Mouse (Mus musculus) small intestine, adult 2 months (tissue): ENCODE data around the gene Cdh5. TPM values are rescaled to one million over a fixed set of nuclear protein-coding genes. Genes with fewer than 3 reads are reported as not detected.
"Not testable (repeated sequence)": the region's sequence is repeated elsewhere in the genome, so short reads cannot be mapped to it uniquely, and the experiment has no call there.

Experiments
- H3K27ac ChIP-seq: fragments of 200-500 bp; 2 replicates; pipeline ENCODE4 v1.5.1; 2012; ENCODE audit warnings: low read depth, low read length, control low read depth, inconsistent platforms; ENCODE audit not compliant: insufficient read depth
- H3K27me3 ChIP-seq: fragments of 200-500 bp; 2 replicates; pipeline ENCODE4 v1.6.1; 2012; ENCODE audit warnings: mild to moderate bottlenecking, moderate library complexity, low read length, inconsistent platforms; ENCODE audit not compliant: control insufficient read depth, insufficient read depth
- H3K36me3 ChIP-seq: fragments of 200-500 bp; 2 replicates; pipeline ENCODE4 v1.6.1; 2012; ENCODE audit warnings: mild to moderate bottlenecking, low read length, control low read depth, inconsistent platforms; ENCODE audit not compliant: control insufficient read depth, insufficient read depth
- H3K4me1 ChIP-seq: fragments of 200-500 bp; 2 replicates; pipeline ENCODE4 v1.6.1; 2012; ENCODE audit warnings: low read length, inconsistent platforms, mixed read lengths; ENCODE audit not compliant: control insufficient read depth, insufficient read depth, insufficient read length
- H3K4me3 ChIP-seq: fragments of 200-500 bp; 2 replicates; pipeline ENCODE4 v1.5.1; 2012; ENCODE audit warnings: low read depth, mild to moderate bottlenecking, control low read depth, inconsistent platforms, low read length, moderate library complexity
- CTCF ChIP-seq: fragments of 200-500 bp; IDR thresholded peaks from 2 replicates; pipeline ENCODE4 v1.5.1; 2012; ENCODE audit warnings: low read depth, mild to moderate bottlenecking, control low read depth, inconsistent platforms, low read length, moderate library complexity, mixed read lengths; ENCODE audit not compliant: insufficient replicate concordance, insufficient read length; ENCODE audit errors: extremely low read depth
- POLR2A ChIP-seq: fragments of 200-500 bp; IDR thresholded peaks from 2 replicates; pipeline ENCODE4 v1.6.1; 2012; ENCODE audit warnings: low read depth, mild to moderate bottlenecking, control low read depth, inconsistent platforms, low read length, moderate library complexity
- WGBS: fragments of 180-500 bp; shearing (Covaris S2); methylation state at CpG from one replicate; pipeline ENCODE4 v1.1.7; 2018; 5-methylcytosine and 5-hydroxymethylcytosine counted together
- polyA plus RNA-seq: library from polyadenylated mRNA; depleted of rRNA; stranded (reverse); fragments of >200 nt; gene quantifications from 2 replicates; pipeline ENCODE4 v1.2.3, GENCODE M21; 2012

Gene Cdh5
- polyA plus RNA-seq, 1 experiment, result 13.2 TPM

DNA sequence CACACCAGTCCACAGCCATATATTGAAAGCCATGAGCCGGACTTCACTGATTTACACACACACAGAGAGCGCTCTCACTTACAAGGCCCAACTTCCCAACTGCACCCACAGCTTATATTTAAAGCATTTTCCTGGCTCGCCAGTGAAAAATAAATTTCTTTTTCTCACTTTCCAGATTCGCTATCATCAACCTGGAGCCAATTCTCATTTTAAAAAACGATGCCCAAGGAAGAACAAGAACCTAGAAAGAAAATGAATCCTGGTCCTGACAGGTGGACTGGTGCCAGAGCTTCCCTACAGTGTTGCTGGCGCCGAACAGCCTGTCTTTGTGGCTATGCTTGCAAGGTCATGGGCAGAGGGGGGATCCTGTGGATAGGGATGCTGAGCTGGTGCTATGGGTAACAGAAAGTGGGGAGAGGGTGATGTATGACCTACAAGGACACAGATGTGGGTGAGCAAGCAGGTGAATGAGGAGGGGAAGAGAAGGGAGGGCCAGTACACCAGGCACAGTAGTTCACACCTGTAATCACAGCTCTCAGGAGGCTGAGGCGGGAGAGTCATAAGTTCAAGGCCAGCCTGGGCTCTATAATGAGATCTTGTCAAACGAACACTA lies 35.4 kb upstream of the Cdh5 start:
- TF ChIP-seq CTCF, result no peak
- TF ChIP-seq POLR2A, result no peak
- H3K4me1 ChIP-seq, result peaks cover 8% of the 10 kb centered on the region; the same call in 1 of the 2 replicates
- H3K27ac ChIP-seq, result no peak overlapping the region
- H3K27me3 ChIP-seq, result no peaks in the 10 kb centered on the region
- WGBS, result 86% methylated on average over 9 of the region's 9 CpGs
- H3K36me3 ChIP-seq, result no peaks in the 10 kb centered on the region
- no peak overlapping the region for H3K4me3 ChIP-seq

DNA sequence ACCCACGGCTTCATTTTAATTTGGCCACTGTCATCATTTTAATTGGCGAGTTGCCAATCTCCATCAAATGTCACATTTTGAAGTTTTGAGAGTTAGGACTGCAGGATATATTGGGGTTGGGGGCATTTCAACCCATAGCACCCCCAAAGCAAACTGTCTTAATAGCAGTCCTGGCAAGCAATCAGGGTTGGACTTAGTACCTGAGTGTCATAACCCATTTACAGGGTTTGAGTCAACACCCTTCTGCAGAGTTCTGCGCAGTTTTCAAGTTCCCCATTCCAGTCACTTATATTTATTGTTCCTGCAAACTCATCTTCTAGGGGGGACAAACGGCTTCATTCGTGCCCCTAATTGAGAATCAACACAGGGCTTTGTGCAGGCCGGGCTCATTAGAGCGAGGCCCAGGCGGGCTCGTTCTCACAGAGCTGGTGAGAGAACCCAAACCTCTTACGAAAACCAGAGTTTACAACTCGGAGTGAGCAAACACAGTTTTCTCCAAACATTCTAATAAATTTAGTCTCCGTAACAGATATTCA lies 34.0 kb upstream of the Cdh5 start:
- Histone ChIP-seq H3K27me3 (no peaks in the 10 kb centered on the region), H3K4me3 (no peak overlapping the region), H3K27ac (no peak overlapping the region), H3K4me1 (no peaks in the 10 kb centered on the region; the same call in 1 of the 2 replicates), H3K36me3 (no peaks in the 10 kb centered on the region)
- TF ChIP-seq POLR2A (no peak), CTCF (no peak)
- WGBS, result 65% methylated on average over 12 of the region's 12 CpGs

DNA sequence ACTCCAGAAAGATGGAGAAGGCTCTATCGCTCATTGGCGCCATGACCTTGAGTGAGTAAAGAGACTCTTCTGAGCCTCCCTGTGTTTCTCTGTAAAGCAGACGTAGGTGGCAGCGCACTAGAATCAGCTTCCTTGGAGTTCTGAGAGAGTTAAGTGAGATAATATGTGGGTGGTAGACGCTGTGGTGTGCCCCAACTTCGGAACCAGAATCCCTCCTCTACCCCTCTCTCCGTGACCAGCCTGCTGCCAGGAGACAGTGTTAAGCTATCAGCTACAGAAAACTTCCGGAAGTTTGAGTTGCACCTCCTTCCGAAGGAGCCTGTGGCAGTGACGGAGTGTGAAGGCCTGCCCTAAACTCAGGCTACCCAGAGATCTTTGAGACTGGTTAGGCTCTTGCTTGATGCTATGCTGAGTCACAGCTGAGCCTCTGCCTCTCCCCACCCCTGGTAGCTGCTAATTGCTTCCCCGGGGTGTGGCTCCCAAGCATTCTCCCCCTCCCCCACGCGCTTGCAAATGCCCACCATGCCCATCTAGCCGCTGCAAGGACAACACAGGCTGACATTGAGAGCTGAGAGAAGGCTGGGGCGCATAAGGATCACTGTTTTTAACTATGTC lies 32.9 kb upstream of the Cdh5 start:
- Histone ChIP-seq H3K27me3 (no peaks in the 10 kb centered on the region), H3K36me3 (no peaks in the 10 kb centered on the region), H3K4me3 (no peak overlapping the region), H3K4me1 (no peaks in the 10 kb centered on the region), H3K27ac (no peak overlapping the region)
- 68% methylated on average over 15 of the region's 15 CpGs for WGBS
- no peak for TF ChIP-seq POLR2A
- TF ChIP-seq CTCF, result no peak

DNA sequence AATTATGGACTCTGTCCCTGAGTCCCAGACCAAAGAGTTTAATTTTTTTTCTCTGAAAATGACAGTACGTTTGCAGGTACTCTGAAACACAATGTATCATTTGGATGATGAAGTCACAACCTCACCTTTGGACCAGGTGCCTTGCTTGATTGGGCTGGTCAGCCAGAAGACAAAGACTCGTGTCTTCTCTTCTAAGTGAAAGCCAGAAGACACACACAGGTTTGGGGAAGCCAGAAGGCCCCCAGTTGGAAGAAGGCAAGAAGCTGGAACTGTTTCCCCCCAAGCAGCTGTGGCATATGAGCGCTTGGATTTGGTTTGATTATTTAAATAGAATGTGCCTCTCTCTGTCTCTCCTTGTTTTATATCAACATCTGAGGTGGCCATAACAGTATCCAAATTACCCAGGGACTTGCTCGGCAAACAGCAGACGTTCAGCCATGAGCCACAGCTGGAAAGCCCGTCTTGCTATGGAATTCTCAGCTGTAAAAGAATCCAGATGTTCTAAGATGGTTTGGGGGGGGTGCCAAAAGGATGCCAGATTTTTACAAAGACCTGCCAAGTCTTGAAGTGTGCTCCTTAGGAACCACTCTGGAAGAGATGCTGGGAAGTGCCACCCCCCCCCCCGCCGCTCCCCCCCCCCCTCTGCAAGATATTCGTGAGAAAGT lies 31.1 kb upstream of the Cdh5 start:
- H3K36me3 ChIP-seq, H3K27me3 ChIP-seq, H3K4me3 ChIP-seq, H3K4me1 ChIP-seq, H3K27ac ChIP-seq: not testable (repeated sequence)
- 55% methylated on average over 9 of the region's 9 CpGs for WGBS

DNA sequence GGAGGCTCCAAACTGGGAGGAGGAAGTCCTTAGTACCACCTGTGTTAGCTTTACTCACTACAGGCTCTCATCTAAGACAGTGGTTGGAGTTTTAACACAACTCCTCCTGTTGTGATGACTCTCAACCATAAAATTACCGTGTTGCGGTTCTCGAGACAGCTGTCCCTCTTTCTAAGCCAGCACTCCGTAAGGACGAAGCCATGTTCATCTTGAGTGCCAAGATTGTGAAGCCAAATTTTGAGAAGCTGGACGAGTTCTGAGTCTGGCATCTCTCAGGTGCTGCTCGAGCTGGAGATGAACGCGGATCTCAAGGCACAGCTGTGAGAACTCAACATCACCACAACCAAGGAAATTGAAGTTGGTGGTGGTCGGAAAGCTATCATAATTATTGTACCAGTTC lies 30.5 kb upstream of the Cdh5 start:
- Histone ChIP-seq H3K4me1 (no peaks in the 10 kb centered on the region), H3K36me3 (no peaks in the 10 kb centered on the region), H3K4me3 (no peak overlapping the region), H3K27me3 (no peaks in the 10 kb centered on the region), H3K27ac (no peak overlapping the region)
- no peak for TF ChIP-seq POLR2A
- 77% methylated on average over 10 of the region's 10 CpGs for WGBS

DNA sequence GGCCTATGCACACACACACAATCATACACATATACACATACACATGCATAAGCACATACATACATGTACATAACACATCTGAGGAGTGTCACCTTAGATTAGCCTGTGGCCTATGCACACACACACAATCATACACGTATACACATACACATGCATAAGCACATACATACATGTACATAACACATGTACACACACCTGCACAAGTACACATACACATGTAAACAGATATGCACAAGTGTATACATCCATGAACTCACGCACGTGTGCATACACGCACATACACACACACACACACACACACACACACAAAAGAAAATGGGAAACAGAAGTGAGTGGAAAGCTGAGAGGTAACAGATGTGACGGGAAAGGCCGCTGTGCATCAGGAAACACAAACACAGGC lies 26.3 kb upstream of the Cdh5 start:
- no peak for TF ChIP-seq POLR2A
- no peak for TF ChIP-seq CTCF
- Histone ChIP-seq H3K27me3 (no peaks in the 10 kb centered on the region), H3K4me3 (no peak overlapping the region), H3K36me3 (no peaks in the 10 kb centered on the region), H3K4me1 (no peaks in the 10 kb centered on the region), H3K27ac (no peak overlapping the region)
- WGBS, result 91% methylated on average over 6 of the region's 6 CpGs

DNA sequence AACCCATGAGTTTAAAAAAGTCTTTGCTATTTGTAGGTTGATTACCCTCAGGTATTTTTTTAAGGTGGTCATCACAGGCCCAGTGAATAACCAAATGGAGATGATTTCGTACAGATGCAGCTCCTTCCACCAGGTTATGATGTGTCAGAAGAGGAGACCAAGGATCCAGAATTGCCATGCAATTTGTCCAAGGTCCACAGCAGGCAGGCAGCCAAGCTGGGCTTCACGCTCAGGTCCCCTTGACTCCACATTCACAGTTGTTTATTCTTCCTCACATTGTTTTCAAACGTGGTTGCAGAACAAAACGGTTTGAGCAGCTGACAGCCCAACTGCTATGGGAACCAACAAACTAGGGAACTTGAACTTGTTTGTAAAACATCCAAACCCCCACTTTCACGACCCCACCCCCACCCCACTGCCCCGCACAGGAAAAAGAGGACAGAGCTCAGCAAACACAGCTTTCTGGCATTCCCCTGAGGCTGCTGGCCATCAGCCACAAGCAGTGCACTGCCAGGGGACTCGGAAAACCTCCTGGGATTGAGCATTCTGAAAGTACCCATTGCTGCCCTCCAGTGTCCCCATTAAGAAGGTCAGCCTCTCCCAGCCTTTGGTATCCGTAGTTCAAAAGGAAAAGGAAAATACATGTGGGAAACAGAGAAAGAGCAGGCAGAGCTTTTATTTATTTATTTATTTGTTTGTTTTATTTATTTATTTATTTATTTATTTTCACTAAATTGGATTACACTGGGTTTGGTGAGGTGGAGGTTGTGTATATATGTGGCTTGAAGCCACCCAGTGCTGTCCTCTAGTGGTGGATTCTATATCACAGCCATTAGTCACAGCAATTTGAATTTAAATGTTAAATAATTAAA lies 24.6 kb upstream of the Cdh5 start:
- no peak for TF ChIP-seq CTCF
- no peak for TF ChIP-seq POLR2A
- WGBS, result 19% methylated on average over 8 of the region's 8 CpGs

More for the DNA sequence above, 24.6 kb upstream of the Cdh5 start:
- Histone ChIP-seq H3K27ac (no peak overlapping the region), H3K4me3 (no peak overlapping the region), H3K4me1 (no peaks in the 10 kb centered on the region), H3K36me3 (no peaks in the 10 kb centered on the region), H3K27me3 (no peaks in the 10 kb centered on the region)
